Mouse (Mus musculus) spleen, adult 2 months (tissue): Measurements from ENCODE around the gene Cdh23.

Experiments used
- CTCF ChIP-seq: fragments of 200-500 bp; IDR thresholded peaks from 2 replicates; pipeline ENCODE4 v1.5.1; 2011; ENCODE audit warnings: mild to moderate bottlenecking, inconsistent platforms; ENCODE audit not compliant: insufficient read depth, insufficient read length, insufficient replicate concordance; ENCODE audit errors: extremely low read depth
- POLR2A ChIP-seq: fragments of 200-500 bp; IDR thresholded peaks from 2 replicates; pipeline ENCODE4 v1.6.1; 2011; ENCODE audit warnings: low read depth, low read length, inconsistent platforms

GRCm38 (mm10) chr10:60371596-60372386 is 324.5 kb downstream of the Cdh23 start:
- TF ChIP-seq CTCF, result no peak
- TF ChIP-seq POLR2A, result no peak
